In genomic region chr19:36428116-36428515, GRCm38 (mm10) we compare ENCODE assay signal across 11 mouse cellular contexts.
"Had no signal": no experiment of that assay in that cellular context is flagged by ENCODE, and none has a peak within 500 bp of the region (broad histone marks: within the 10 kb centered on the region; RNA-seq: fewer than 3 reads in every experiment).

No protein-coding gene starts in this region.

- ATAC-seq: liver, postnatal 0 days; lung, postnatal 0 days; midbrain, embryonic 16.5 days had no signal

- DNase-seq: liver, embryonic 13.5 days; liver, postnatal 0 days; lung, adult 2 months; lung, postnatal 14 days; lung, postnatal 36 days; midbrain, embryonic 14.5 days; thymus, adult 18-20 months; thymus, postnatal 14 days; thymus, postnatal 36 days had no signal
